Mouse (Mus musculus) layer of hippocampus, adult 9-11 months (tissue): Measurements from ENCODE around the gene Gm11639.

Experiments used
- DNase-seq: peaks from one replicate; pipeline ENCODE4 v3.0.0; 2022

The Gm11639 gene

DNA sequence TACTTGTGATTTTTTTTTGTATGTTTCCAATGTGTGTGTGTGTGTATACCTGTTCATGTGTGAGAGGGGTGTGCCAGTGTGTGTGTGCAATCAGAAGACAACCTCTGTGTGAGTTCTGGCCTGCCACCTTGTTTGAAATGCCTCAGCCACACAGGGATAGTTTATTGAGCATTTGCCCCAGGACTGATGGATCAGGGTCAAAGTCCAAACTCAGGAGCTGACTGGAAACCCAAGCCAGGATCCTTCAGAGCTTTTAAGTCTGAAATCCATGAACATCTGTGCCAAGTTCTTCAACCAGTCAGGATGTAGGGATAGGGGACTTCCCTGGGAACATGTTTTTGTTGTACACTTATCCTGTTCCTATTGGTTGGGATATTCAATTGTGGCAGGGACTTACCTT is 472.5 kb downstream of the Gm11639 start:
- DNase-seq, result no peak

DNA sequence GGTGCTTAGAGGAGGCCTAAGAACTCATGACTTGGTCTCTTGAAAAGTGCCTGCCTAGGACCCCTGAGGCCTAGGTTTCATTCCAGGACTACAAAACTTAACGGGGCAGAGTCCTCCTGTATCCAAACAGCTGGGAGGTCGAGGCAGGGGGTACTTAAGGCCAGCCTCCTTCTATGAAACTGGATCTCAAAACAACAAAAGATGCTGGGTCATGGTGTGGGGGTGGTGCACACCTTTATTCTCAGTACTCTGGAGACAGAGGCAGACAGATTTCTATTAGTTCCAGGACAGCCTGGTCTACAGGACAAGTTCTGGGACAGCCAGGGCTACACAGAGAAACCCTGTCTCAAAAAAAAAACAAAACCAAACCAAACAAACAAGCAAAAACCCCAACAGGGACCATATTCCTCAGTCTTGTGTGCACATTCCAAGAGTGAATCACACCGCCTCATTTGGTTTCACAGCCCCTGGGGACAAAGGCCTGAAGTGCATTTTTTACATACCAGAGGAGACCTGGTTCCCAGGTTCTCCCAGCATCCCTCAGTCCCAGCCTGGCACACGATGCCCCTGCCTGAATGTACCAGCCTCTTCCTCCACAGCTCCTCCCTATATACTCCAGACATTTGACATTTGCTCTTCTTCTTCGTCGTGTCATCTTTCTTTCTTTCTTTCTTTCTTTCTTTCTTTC is 474.3 kb downstream of the Gm11639 start:
- DNase-seq, result no peak

DNA sequence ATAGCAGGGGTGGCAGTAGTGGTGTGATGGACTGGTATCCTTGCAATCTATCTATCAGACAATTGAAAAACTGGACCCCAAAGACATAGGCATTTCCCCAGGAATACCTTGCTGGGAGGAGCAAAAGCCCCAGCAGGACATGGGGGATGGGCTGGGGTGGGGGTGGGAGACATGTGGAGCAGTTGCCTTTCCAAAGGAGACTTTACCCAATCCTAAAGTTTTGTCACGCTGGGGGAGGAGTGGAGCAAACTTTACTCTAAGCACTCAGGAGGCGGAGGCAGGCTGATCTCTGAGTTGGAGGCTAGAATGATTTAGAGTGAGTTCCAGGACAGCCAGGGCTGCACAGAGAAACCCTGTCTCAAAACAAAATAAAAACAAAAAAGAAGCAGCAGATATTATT is 475.9 kb downstream of the Gm11639 start:
- no peak for DNase-seq

DNA sequence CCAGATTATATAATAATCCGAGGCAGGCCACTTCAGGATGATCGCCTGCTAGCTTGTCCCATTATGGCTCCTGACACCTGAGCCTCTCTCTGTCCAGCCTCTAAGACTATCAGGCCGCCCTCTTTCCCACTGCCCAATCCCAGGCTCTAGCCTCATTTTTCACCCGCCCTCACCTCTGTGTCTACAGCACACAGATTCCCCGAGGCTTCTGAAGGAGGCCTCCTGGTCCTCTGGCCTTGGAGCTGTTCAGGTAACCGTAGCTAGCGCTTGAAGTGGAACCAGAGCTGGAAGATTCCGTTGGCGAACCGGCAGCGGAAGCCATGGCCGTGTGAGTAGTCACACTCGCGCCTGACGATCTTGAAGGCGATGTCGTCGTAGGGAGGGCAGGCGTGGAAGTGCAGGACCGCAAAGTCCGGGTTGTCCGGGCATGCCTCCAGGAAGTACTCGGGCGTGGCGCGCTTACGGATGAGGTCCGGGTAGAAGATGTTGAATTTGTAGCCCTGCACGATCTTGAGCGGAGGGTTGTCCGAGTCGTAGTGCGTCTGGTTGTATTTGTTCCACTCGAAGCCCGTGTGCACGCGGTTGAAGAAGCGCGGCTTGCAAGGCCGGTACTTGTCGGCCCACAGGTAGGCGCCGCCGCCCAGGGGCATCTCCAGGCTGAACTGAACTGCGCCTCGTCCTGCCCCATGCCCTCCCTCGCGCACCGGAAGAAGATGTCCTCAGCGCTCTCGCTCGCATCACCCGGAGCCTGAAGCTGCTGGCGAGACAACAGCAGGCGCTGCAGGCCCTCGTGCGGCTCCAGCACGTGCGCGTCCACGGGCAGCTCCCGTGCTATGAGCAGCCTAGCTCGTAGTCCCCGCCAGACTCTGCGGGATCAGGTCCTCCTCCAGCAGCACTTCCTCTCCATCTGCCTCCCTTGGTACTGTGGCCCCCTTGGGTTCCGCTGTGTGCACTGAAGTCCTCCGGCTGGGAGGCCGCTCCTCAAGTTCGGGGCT is 479.3 kb downstream of the Gm11639 start:
- DNase-seq, result no peak

DNA sequence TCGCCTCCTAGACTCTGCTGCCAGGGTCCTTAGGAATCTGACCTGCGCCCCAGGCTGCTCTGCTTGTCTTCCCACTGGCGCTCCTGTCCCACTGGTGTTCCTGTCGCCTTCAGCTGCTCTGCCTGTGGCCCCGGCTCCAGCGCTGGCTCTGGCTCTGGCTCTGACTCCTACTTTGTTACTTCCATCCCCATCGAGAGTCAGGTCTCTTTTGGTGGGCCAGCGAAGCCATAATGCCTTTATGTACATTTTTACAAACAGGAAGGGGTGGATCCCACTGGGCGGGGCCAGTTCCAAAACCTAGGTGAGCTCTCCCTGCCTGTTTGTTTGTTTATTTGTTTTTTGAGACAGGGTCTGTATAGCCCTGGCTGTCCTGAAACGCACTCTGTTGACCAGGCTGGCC is 481.3 kb downstream of the Gm11639 start:
- DNase-seq, result no peak
